Mouse (Mus musculus) heart, adult 2 months (tissue): ENCODE measurements around the gene Pgrmc2. TPM values are rescaled to one million over a fixed set of nuclear protein-coding genes. Genes with fewer than 3 reads are reported as not detected.

Experiments
- DNase-seq, 2 experiments: peaks; one replicate each; pipeline ENCODE4 v3.0.0; 2021
- H3K27ac ChIP-seq: fragments of 200-600 bp; 2 replicates; pipeline ENCODE4 v1.8.1; 2022
- H3K27me3 ChIP-seq: fragments of 200-500 bp; 2 replicates; pipeline ENCODE4 v1.6.1; 2012; ENCODE audit warnings: mild to moderate bottlenecking, low read length, inconsistent platforms, mixed read lengths; ENCODE audit not compliant: control insufficient read depth, insufficient read depth
- H3K36me3 ChIP-seq: fragments of 200-500 bp; 2 replicates; pipeline ENCODE4 v1.6.1; 2012; ENCODE audit warnings: low read length, inconsistent platforms; ENCODE audit not compliant: control insufficient read depth, insufficient read depth
- H3K4me1 ChIP-seq: fragments of 200-500 bp; 2 replicates; pipeline ENCODE4 v1.6.1; 2011; ENCODE audit warnings: low read length; ENCODE audit not compliant: control insufficient read depth, insufficient read depth
- H3K4me3 ChIP-seq: fragments of 200-600 bp; 2 replicates; pipeline ENCODE4 v1.8.1; 2022
- H3K79me2 ChIP-seq: fragments of 200-500 bp; replicated peaks from 2 replicates; pipeline ENCODE4 v1.6.1; 2012; ENCODE audit warnings: mild to moderate bottlenecking, inconsistent platforms, low read length, moderate library complexity, mixed read lengths; ENCODE audit not compliant: control insufficient read depth, insufficient read depth
- H3K9ac ChIP-seq: fragments of 200-500 bp; 2 replicates; pipeline ENCODE4 v1.6.1; 2012; ENCODE audit warnings: low read depth, mild to moderate bottlenecking, control low read depth, inconsistent platforms, low read length, mixed read lengths
- CTCF ChIP-seq: fragments of 200-600 bp; IDR thresholded peaks from 2 replicates; pipeline ENCODE4 v1.8.1; 2022; ENCODE audit warnings: antibody characterized with exemption, mild to moderate bottlenecking, moderate library complexity
- EP300 ChIP-seq: fragments of 200-500 bp; IDR thresholded peaks from 2 replicates; pipeline ENCODE4 v1.6.1; 2011; ENCODE audit warnings: low read depth, low read length, control low read depth; ENCODE audit not compliant: insufficient read depth
- POLR2A ChIP-seq: fragments of 200-500 bp; IDR thresholded peaks from 2 replicates; pipeline ENCODE4 v1.6.1; 2011; ENCODE audit warnings: mild to moderate bottlenecking, low read depth, low read length, control low read depth; ENCODE audit not compliant: insufficient read depth
- WGBS: fragments of 180-500 bp; shearing (Covaris S2); methylation state at CpG from one replicate; pipeline ENCODE4 v1.1.7; 2018; 5-methylcytosine and 5-hydroxymethylcytosine counted together
- intact Hi-C: fragments of 180-260 bp; cut with DNase I; formaldehyde crosslinking; loops from one replicate; pipeline ENCODE4 v1.15.1; 2025
- polyA plus RNA-seq: library from polyadenylated mRNA; depleted of rRNA; stranded (reverse); fragments of >200 nt; gene quantifications from 2 replicates; pipeline ENCODE4 v1.2.3, GENCODE M21; 2012
- total RNA-seq, 2 experiments: library from RNA; stranded (reverse); gene quantifications; 2 replicates each; pipeline ENCODE4 v1.2.3; 2021

The Pgrmc2 gene
- total and polyA plus RNA-seq, 3 experiments: 12.2 to 34.5 (median 28.7) TPM

- Histone ChIP-seq H3K4me1 (no peaks in the 10 kb centered on the region), H3K4me3 (no peak overlapping the region), H3K79me2 (no peaks in the 10 kb centered on the region), H3K27ac (no peak overlapping the region), H3K27me3 (no peaks in the 10 kb centered on the region), H3K9ac (no peak overlapping the region), H3K36me3 (no peaks in the 10 kb centered on the region)
- DNase-seq: no peak
- intact Hi-C loops: no loop called here
- TF ChIP-seq EP300: no peak
- WGBS: 84% methylated on average over 5 of the region's 5 CpGs
These were observed 30.3 kb upstream of the Pgrmc2 start for GRCm38 (mm10) chr3:41113186-41113585.

DNA sequence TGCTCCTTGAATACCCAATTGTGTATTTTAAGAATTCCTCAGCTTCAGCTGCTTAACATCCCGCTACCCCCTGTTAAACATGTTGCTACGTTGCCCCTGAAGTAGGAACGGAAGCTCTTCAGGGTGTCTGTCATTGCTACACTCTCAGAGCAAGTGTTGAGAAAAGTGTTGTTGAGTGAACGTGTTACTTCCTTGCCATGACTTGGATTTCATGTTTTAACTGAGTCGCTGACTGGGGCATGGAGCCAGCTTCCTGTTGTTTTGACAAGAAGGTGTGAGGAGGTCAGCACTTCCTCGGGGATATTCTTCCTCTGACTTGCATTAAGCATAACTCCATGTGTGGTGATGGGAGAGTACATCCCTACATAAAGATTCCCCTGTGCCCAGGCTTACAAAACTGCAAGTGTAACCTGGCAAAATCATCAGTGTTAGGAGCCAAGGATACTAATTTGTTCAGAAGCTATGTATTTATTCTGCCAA lies 25.5 kb upstream of the Pgrmc2 start:
- Histone ChIP-seq H3K4me3 (no peak overlapping the region), H3K4me1 (no peaks in the 10 kb centered on the region), H3K36me3 (no peaks in the 10 kb centered on the region), H3K27me3 (no peaks in the 10 kb centered on the region), H3K9ac (peak overlapping the region; percentile 33; the same call in 1 of the 2 replicates), H3K27ac (no peak overlapping the region), H3K79me2 (no peaks in the 10 kb centered on the region)
- 26% methylated on average over 6 of the region's 6 CpGs for WGBS
- intact Hi-C loops: no loop called here
- DNase-seq: no peak
- TF ChIP-seq CTCF (no peak), EP300 (no peak), POLR2A (no peak)

DNA sequence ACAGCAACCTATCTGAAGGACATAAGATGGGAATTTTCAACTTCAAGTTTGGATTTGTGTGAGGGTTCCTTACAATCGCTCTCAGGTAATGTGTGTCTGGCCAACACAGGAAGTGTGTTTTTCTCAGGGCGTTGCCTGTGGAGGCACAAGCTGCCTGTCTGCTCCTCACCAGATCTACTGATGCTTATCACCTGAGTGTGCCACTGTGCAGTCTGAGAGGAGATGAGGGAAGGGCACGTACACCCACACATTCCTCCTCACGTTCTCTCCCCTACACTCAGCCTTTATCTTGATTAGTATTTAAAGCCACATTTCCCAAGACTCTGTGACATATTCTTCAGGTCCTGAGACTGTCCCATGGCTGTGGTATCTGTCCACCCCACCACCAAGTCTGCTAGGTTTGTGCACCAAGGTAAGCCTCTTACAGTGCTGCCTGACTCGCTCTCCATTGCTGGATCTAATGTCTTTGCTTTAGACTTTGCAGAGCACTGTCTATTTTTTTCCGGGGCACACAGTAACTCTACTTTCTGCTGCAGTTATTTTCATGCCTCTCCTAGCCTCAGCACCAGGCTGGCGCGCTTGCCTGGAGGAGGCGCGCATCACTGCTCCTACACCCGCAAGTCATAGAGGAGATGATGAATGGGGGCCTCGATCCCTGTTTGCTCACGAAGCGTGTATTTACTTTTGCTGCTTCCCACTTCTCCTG lies 24.9 kb upstream of the Pgrmc2 start:
- Histone ChIP-seq H3K27ac (no peak overlapping the region), H3K79me2 (no peaks in the 10 kb centered on the region), H3K4me3 (no peak overlapping the region), H3K9ac (peak overlapping the region; percentile 33; the same call in 1 of the 2 replicates), H3K36me3 (no peaks in the 10 kb centered on the region), H3K4me1 (no peaks in the 10 kb centered on the region), H3K27me3 (no peaks in the 10 kb centered on the region)
- intact Hi-C loops: no loop called here
- WGBS: 65% methylated on average over 14 of the region's 14 CpGs
- DNase-seq: no peak
- TF ChIP-seq POLR2A: no peak

GRCm38 (mm10) chr3:41101905-41102304 lies 19.1 kb upstream of the Pgrmc2 start:
- no peaks in the 10 kb centered on the region for H3K27me3 ChIP-seq
- no peaks in the 10 kb centered on the region for H3K36me3 ChIP-seq
- no peak overlapping the region for H3K4me3 ChIP-seq
- H3K79me2 ChIP-seq: no peaks in the 10 kb centered on the region
- TF ChIP-seq POLR2A (no peak), CTCF (no peak), EP300 (no peak)
- intact Hi-C loops: no loop called here
- no peak overlapping the region for H3K9ac ChIP-seq
- peak in 1 of 2 experiments; percentile 28 for DNase-seq
- H3K27ac ChIP-seq: peak overlapping the region; percentile 34; the same call in 1 of the 2 replicates
- 52% methylated on average over 9 of the region's 9 CpGs for WGBS
- H3K4me1 ChIP-seq: no peaks in the 10 kb centered on the region; the same call in none of the 2 replicates

GRCm38 (mm10) chr3:41100157-41100556 lies 17.3 kb upstream of the Pgrmc2 start:
- intact Hi-C loops: no loop called here
- DNase-seq: peak in 1 of 2 experiments; percentile 30

GRCm38 (mm10) chr3:41099672-41100071 lies 16.8 kb upstream of the Pgrmc2 start:
- DNase-seq: no peak
- no peak overlapping the region for H3K9ac ChIP-seq
- no peaks in the 10 kb centered on the region; the same call in none of the 2 replicates for H3K4me1 ChIP-seq
- H3K4me3 ChIP-seq: no peak overlapping the region
- H3K79me2 ChIP-seq: no peaks in the 10 kb centered on the region
- TF ChIP-seq POLR2A: no peak
- no peak for TF ChIP-seq CTCF
- no peak for TF ChIP-seq EP300
- H3K27me3 ChIP-seq: no peaks in the 10 kb centered on the region
- intact Hi-C loops: no loop called here
- no peak overlapping the region for H3K27ac ChIP-seq
- WGBS: 49% methylated on average over 1 of the region's 1 CpGs
- no peaks in the 10 kb centered on the region for H3K36me3 ChIP-seq

More at GRCm38 (mm10) chr3:41100157-41100556, 17.3 kb upstream of the Pgrmc2 start:
- H3K27me3 ChIP-seq: no peaks in the 10 kb centered on the region
- no peaks in the 10 kb centered on the region for H3K36me3 ChIP-seq
- no peak overlapping the region for H3K9ac ChIP-seq
- H3K4me3 ChIP-seq: no peak overlapping the region
- H3K27ac ChIP-seq: no peak overlapping the region
- H3K4me1 ChIP-seq: no peaks in the 10 kb centered on the region; the same call in none of the 2 replicates
- no peaks in the 10 kb centered on the region for H3K79me2 ChIP-seq
- 14% methylated on average over 2 of the region's 2 CpGs for WGBS
- no peak for TF ChIP-seq EP300
- TF ChIP-seq CTCF: no peak
- TF ChIP-seq POLR2A: no peak
